Mouse (Mus musculus) adrenal gland, adult 10 weeks (tissue): Measurements from ENCODE around the gene Trim42. TPM values are rescaled to one million over a fixed set of nuclear protein-coding genes. Genes with fewer than 3 reads are reported as not detected.

ENCODE experiments used
- polyA plus RNA-seq: library from polyadenylated mRNA; stranded (reverse); fragments of 350-450 nt; fragmentation: Illumina TruSeq; extraction: RNeasy Lipid Tissue Mini Kit (QIAGEN cat#74804); gene quantifications from one replicate; pipeline ENCODE4 v1.2.3, GENCODE M21; 2014; ENCODE audit warnings: low read depth, low replicate concordance

Gene Trim42
- not detected for polyA plus RNA-seq

DNA sequence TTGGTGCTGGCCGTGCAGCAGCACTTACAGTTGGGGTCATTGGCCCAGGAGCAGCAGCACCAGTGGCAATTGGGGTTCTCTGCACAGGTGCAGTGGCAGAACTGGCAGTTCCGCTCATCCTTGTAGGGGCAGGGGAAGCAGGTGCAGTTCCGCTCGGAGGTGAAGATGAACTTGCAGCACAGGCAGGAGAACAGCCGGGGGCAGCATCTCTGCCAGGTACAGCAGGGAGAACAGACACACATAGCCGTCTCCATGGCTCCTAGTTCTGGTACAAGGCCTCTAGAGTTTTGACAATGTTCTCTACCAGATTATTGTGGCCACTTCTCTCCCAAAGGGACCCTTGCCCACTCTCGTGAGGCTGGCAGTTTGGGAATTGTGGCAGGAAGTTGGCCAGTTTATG is at the start of gene Trim42:
Trim42 (minus strand) TSS at position 368 of the 400 bp plus-strand sequence.

